7 mouse cellular contexts compared by ENCODE assay signal in the genomic region with DNA sequence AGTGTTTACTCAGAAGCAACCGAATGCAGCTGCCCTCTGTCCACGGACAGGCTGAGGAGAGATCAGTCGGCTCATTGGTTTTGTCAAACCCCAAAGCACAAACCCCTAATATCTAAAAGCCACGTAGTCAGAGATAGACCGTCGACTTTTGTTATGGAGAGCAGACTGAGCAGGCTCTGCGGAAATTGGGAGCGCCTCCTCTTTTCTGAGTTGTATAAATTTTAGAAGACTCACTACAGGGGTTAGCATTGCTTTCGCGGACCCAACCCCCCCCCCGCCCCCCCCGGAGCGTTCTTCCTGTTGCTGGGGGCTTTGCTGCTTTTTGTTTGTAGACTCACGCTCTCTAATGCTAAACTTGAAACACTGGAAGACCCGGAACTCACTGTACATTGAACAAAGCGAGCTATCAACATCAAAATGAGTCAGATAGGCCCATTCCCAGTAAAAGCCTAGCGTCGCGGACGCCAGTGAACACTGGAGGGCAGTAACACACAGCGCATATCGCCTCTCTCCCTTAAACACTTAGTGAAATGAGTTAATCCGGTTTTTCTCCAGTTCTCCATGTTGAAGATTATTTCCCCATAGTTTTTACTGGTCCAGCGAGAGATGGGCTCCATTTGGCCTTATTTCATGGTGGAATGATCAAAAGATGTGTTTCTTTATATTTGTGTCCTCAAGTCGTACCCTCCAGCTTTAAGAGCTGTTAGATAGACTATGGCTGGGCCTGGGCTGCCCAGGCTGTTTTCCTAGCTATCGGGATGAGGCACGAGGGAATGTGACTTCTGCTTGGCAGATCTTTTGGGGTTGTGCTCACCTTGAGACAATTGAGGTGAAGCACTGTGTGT. TPM values are rescaled to one million over a fixed set of nuclear protein-coding genes. Genes with fewer than 3 reads are reported as not detected.
DNase-seq lines count a peak whose midpoint lies in the region; ATAC-seq and TF ChIP-seq lines count a peak whose summit lies in the region.

No protein-coding gene starts in this region.

- H3K4me2 ChIP-seq in forebrain, embryonic 13.5 days = peak overlapping the region; percentile 15; the same call in 1 of the 2 replicates
- H3K4me2 ChIP-seq in midbrain, postnatal 0 days (ENCODE audit: low read depth, low read length, poor library complexity, severe bottlenecking) = peak overlapping the region; percentile 30

- no peak overlapping the region for H3K9ac ChIP-seq in forebrain, embryonic 13.5 days
- no peak overlapping the region for H3K9ac ChIP-seq in midbrain, postnatal 0 days (replicated peaks; ENCODE audit: low read length, poor library complexity, severe bottlenecking)

- peak; percentile 98 for DNase-seq in R1 (ENCODE audit: low read depth, low spot score)
- DNase-seq in cerebellum, adult 11 months = peak; percentile 69
- DNase-seq in kidney, adult 11 months = peak; percentile 16
- DNase-seq in left cerebral cortex, postnatal 4 days = peak; percentile 76
- DNase-seq in midbrain, postnatal 0 days (ENCODE audit: low spot score) = peak; percentile 93
- peak; percentile 19 for DNase-seq in testis, postnatal 14 days (ENCODE audit: low spot score)

- H3K36me3 ChIP-seq in forebrain, embryonic 13.5 days (ENCODE audit: poor library complexity, severe bottlenecking) = no peaks in the 10 kb centered on the region
- no peaks in the 10 kb centered on the region for H3K36me3 ChIP-seq in midbrain, postnatal 0 days (ENCODE audit: insufficient read depth, low read length)

- intact Hi-C loops in left cerebral cortex, postnatal 4 days (cut with DNase I) = loop anchor here (2.0 to 5.0 kb wide), 4 partner anchors 230 to 1392 kb away; no protein-coding TSS in a partner anchor

- peak; percentile 92 for ATAC-seq in forebrain, embryonic 13.5 days
- peak; percentile 89 for ATAC-seq in midbrain, postnatal 0 days (ENCODE audit: low FRiP score)

- no peaks in the 10 kb centered on the region for H3K27me3 ChIP-seq in forebrain, embryonic 13.5 days
- no peaks in the 10 kb centered on the region for H3K27me3 ChIP-seq in midbrain, postnatal 0 days (ENCODE audit: insufficient read depth, low read length)

- peak; percentile 94 for TF ChIP-seq CTCF in midbrain, postnatal 0 days (IDR thresholded peaks at IDR 0.05)

- H3K9me3 ChIP-seq in forebrain, embryonic 13.5 days (replicated peaks) = no peaks in the 10 kb centered on the region
- no peaks in the 10 kb centered on the region for H3K9me3 ChIP-seq in midbrain, postnatal 0 days (ENCODE audit: low read length)

- no peak overlapping the region for H3K27ac ChIP-seq in forebrain, embryonic 13.5 days
- no peak overlapping the region for H3K27ac ChIP-seq in midbrain, postnatal 0 days (ENCODE audit: low read depth, low read length)

- no peaks in the 10 kb centered on the region for H3K4me1 ChIP-seq in forebrain, embryonic 13.5 days
- no peaks in the 10 kb centered on the region for H3K4me1 ChIP-seq in midbrain, postnatal 0 days (ENCODE audit: insufficient read depth, low read length)

- H3K4me3 ChIP-seq in forebrain, embryonic 13.5 days = no peak overlapping the region
- no peak overlapping the region for H3K4me3 ChIP-seq in midbrain, postnatal 0 days (ENCODE audit: low read depth, low read length)

- WGBS in forebrain, embryonic 13.5 days = 27% methylated on average over 27 of the region's 27 CpGs
- WGBS in midbrain, postnatal 0 days = 21% methylated on average over 27 of the region's 27 CpGs

RNA-seq across cellular contexts. Expression of gene Sh3gl2, which starts 42.2 kb away (rescaled TPM):
- polyA plus RNA-seq in forebrain, embryonic 13.5 days (2015; fragmentation: Nextera tagmentation; extraction: Ambion mirVana) = 30.4 and 30.9 TPM in 2 replicates
- 100 to 1,000 TPM; 148 to 155 TPM for total RNA-seq in left cerebral cortex, postnatal 4 days (2021)
- 47.4 and 50.6 TPM in 2 replicates for total RNA-seq in midbrain, postnatal 0 days (2014; rRNA removed)
- 123 and 132 TPM in 2 replicates for polyA plus RNA-seq in midbrain, postnatal 0 days (2015; fragmentation: Nextera tagmentation; extraction: Ambion mirVana)

Comparison
In these comparisons a context has a peak if more than half of its experiments do, and no peak if none do; other contexts are left out.
1. DNase-seq: peak in every context shown above with its lines; median percentile 98 in R1; 93 in midbrain, postnatal 0 days; 76 in left cerebral cortex, postnatal 4 days; 69 in cerebellum, adult 11 months; 19 in testis, postnatal 14 days; 16 in kidney, adult 11 months.